Mouse (Mus musculus) liver, postnatal 0 days (tissue): ENCODE measurements at regions not wholly inside any gene's neighbourhood (a gene's known extent, or its start where the extent isn't known, plus 50 kb on each side); places are given as distances from the start of the nearest gene placed in this dataset.
"Not testable (repeated sequence)": the region's sequence is repeated elsewhere in the genome, so short reads cannot be mapped to it uniquely, and the experiment has no call there.

Source experiments
- CTCF ChIP-seq: sonication (generic); IDR thresholded peaks from 2 replicates; pipeline ENCODE4 v1.5.1; 2016; ENCODE audit warnings: antibody characterized with exemption, low read depth
- EP300 ChIP-seq: IDR thresholded peaks from 2 replicates; pipeline ENCODE4 v1.6.1; 2016; ENCODE audit warnings: antibody characterized with exemption, low read depth, mild to moderate bottlenecking

GRCm38 (mm10) chr16:55499831-55500230, 202.0 kb upstream of the Zpld1 start:
- not testable (repeated sequence) for TF ChIP-seq CTCF, EP300
